Mouse (Mus musculus) olfactory bulb, adult 2 months (tissue): Measurements from ENCODE around the gene Jdp2.

Source experiments
- CTCF ChIP-seq: fragments of 200-500 bp; IDR thresholded peaks from 2 replicates; pipeline ENCODE4 v1.5.1; 2012; ENCODE audit warnings: low read depth, mild to moderate bottlenecking, low read length, moderate library complexity; ENCODE audit not compliant: insufficient read depth
- POLR2A ChIP-seq: fragments of 200-500 bp; IDR thresholded peaks from 2 replicates; pipeline ENCODE4 v1.6.1; 2012; ENCODE audit warnings: mild to moderate bottlenecking, low read depth, low read length, moderate library complexity; ENCODE audit not compliant: insufficient read depth

DNA sequence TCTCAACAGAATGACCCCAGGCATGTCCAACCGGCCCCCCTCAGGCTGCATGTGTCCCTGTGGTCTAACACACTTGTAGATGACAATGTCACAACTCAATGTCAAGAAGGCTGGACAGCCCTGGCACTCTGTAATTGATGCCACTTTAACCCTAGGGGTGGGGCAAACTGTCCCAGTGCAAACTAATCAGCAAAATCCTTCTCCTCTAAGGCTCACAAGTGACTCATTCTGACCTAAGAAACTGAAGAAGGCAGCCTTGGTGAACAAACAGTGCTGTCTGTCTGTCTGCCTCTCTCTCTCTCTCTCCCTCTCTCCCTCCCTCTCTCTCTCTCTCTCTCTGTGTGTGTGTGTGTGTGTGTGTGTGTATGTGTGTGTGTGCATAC lies 28.7 kb upstream of the Jdp2 start:
- TF ChIP-seq CTCF (no peak), POLR2A (no peak)
